Mouse (Mus musculus): ENCODE measurements at regions not wholly inside any gene's neighbourhood (a gene's known extent, or its start where the extent isn't known, plus 50 kb on each side); places are given as distances from the start of the nearest gene placed in this dataset.

DNA sequence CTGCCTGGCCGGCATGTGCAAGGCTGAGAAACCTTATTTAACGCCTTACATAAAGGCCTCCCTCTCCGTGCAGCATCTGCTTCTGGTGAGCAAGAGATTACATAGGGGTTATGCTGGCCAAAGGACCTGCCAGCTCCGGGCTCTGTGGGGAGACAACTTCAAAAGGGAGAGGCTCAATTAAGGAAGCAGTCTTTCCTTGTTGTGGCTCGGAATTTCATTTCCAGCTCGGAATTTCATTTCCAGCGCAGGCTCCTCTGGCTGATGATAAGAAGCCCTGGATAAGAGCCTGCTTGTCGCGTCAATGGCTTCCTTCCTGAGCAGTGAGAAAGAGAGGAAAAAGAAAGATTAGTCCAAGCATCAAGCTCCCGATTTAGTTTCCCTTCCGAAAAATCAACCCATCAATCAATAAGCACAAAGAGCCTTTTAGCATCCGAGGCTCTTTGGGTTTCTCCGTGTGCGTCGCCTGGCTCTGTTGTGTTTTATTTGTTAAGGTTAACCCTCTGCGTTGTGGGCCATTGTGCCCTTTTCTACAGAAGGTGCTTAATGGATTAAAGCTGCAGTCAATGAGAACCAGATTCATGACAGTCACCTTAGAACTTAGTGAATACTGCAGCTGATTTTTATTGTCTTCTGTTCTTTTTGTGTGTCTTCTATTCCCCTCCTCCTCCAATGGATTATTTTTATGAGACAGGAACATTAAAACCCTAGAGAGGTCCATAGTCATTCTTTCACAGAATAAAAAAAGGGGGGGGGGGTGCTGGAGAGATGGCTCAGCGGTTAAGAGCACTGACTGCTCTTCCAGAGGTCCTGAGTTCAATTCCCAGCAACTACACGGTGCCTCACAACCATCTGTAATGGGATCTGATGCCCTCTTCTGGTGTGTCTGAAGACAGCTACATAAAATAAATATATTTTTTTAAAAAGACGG lies 218.3 kb downstream of the Myo1b start:
- DNase-seq = peak; percentile 46

GRCm38 (mm10) chr1:51696471-51696870 lies 218.2 kb upstream of the Nabp1 start:
- DNase-seq = no peak

DNA sequence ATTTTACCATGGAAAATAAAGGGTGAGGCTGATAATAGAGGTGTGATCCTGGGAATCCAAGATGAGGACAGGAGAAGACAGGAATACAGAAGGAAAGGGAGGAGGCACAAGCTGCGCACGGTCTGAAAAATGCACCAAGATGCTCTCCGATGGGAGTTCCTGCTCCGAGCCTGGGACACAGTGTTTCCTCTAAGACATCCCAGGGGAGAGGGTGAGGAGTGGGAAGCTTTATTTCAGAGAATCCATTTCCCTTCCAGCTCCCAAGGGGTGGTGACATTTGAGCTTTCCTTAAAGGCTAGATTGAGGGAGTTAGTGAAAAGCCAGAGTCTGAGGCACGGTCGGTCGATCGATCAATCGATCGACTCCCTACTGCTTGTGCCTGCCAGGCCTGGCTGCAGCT lies 212.7 kb upstream of the Nabp1 start:
- DNase-seq = no peak

DNA sequence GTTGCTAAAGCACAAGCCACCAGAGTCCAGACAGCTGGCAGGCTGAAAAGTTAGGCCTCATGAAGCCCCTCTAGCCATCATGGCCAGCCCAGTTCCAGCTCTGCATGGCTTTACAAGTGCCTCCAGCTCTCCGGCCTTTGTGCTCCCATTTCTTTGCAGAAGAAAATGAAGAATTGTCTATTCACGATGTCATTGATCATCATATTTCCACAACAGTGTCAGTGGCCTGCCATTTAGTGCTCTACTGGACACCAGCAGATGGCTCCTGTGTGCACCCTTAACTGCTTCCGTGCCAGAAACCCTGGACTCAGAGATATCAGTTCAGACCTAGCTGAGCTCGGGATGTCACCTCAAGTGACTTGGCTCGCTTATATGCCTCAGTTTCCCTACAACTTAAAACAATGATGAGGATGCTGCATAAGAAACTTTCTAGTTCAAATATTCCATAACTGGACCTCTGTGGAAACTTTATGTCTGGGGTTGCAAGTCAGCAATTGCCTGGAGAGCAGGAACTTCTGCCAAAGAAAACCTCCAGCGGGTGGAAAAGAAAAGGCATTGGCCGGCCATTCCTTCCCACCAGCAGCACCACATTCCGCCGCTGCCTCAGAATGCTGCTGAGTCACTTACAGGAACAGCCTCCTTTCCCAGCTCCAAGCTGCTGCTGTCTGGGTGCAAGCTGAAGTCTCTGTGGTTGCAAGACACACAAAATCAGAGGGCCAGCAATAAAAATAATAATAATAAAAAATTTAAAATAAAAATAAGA lies 211.4 kb upstream of the Nabp1 start:
- DNase-seq = peak; percentile 67

DNA sequence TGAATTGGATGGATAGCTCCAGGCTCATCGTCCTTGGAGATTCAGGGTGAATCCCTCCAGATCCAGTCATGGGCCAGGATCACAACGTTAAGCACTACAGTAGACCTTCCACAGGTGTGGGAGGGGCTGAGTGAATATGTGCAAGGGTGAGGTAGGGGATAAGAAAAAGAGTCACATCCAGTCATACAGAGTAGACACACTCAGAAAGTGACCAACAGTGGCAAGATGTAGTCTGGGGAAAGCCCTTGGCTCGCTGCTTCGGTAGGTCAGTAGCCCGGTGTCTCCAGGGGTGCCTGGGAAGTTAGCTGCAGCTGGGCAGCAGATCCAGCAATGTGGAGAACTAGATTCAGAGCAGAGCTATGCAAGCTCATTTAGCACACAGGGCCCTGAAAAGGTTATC lies 210.7 kb upstream of the Nabp1 start:
- DNase-seq = no peak

DNA sequence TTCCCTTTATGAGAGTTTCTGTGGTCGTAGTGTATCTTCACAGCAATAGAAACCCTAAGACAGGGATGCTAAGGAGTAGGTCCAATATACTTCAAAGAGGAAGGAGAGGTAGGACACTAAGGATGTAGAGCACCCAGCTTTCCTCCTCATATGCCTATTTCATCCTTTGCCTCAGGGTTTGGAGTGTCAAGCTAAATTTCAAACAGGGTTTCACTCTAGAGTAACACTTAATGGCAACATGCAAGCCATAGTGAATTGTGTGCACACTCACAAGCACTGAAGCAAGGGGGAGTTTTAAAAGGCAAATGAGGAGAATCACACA lies 210.0 kb upstream of the Nabp1 start:
- DNase-seq = no peak

DNA sequence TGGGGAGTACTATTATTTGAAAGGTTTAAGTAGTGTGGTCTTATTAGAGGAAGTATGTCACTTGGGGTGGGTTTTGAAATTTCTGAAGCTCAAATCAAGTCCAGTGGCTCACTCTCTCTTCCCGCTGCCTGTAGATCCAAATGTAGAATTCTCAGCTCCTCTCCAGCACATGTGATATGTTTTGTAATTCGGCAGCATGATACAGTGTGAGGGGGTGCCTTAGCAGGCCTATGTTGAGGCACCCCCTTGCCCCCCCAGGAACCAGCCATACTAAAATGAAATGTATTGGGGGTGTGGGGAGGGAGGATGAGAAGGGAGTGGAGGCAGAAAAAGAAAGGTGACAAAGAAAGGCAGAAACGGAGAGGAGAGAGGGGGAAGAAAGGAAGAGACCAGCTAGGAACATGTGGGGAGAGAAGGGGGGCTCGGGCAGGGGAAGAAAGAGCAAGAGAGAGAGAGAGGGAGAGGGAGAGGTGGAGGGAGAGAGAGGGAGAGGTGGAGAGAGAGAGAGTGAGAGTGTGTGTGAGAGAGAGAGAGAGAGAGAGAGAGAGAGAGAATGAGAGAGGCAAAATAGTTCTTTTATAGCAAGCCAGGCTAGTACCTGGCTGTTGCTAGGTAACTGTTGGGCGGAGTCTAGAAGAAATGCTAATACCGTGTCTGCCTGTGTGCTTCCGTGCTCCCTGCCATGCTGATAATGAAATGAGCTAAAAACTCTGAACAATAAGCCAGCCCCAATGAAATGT lies 209.4 kb upstream of the Nabp1 start:
- DNase-seq = no peak

DNA sequence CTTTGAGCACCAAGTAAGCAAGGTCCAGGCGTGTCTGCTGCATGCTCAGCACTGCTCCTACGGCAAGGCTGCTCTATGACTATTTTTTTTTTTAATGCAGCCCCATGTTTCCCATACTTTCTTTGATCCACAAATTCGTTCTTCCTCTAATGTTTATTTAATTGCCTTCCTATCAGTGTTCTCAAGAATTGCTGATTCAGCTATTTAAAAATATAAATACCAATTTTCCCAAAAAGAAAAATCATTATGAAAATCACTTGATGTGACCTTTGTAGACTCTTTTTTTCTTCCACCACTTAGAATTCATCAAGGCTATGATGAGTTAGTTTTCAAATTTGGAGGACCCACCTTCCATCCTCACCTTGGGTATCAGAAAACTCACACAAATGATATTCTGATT lies 208.5 kb upstream of the Nabp1 start:
- no peak for DNase-seq

DNA sequence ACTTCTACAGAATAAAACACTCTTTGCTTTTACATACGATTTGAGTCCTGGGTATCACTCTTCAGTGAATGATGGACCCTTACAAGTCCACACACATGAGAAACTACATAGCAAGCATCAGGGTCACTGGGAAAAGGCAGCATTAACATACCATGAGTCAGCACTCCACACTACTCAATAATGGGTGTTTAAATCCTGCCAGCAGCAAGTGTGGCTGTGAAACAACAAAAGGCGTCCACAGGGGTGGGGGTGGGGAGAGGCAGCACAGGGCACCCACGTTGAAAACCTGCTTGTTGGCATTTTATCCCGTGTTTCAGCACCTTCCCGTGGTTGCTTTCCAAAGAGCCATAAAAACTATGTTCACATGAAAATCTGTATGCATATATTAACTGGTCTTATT lies 204.0 kb upstream of the Nabp1 start:
- no peak for DNase-seq

- DNase-seq = no peak
Observed at GRCm38 (mm10) chr1:51681872-51682271, 203.6 kb upstream of the Nabp1 start.

- DNase-seq = no peak
Observed at GRCm38 (mm10) chr1:51680725-51681124, 202.5 kb upstream of the Nabp1 start.

- DNase-seq = no peak
Observed at GRCm38 (mm10) chr1:51678290-51678928, 200.2 kb upstream of the Nabp1 start.

DNA sequence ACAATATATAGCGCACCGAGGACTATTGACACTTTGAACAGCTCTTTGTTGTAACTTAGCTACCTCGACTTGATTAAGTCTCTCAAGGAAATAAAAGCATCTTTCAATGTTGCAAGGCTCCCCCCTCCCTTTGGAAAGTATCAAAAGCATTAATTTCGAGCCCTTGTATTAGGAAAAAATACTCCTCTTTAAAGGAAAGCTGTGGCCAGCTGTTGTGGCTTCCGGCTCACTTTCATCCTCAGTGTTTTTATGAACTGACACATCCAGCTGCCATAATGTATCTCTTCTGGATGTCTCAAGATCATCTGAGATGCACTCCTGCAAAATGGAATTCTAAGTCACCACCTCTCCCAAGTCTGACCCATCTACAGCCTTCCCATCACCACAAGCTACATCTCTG lies 199.6 kb upstream of the Nabp1 start:
- no peak for DNase-seq

DNA sequence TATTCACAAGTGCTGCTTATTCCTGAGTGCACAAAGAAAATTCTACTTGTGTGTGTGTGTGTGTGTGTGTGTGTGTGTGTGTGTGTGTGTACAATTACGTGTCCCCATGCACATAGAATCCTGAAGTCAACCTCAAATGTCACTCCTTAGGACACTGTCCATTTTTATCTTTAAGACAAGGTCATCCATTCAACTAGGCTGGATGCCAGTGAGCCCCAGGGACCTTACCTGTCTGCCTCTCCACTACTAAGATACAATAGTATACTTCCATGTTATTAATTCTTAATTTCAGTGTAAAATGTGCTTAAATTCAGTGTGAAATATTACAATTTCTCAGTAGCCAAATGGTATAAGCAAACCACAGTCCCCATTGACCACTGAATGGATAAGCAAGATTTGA lies 193.5 kb upstream of the Nabp1 start:
- no peak for DNase-seq

DNA sequence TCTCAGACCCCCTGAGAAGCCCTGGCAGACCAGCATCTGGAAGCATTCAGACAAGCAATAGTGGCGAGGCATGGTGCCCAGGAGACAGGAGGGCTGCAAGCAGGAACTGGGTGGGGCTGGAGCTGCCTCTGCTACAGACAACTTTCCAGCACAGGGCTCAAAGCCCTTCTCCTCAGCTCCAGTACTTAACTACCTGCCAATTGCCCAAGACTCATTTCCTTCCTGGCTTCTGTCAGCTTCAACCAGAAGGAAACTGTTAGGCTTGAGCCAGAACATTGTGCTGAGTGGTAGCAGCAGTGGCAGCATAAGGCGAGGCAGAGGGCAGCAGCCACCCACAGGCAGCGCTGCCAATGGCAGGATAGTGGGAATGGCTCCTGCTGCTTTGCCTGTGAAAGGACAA lies 193.1 kb upstream of the Nabp1 start:
- no peak for DNase-seq

DNA sequence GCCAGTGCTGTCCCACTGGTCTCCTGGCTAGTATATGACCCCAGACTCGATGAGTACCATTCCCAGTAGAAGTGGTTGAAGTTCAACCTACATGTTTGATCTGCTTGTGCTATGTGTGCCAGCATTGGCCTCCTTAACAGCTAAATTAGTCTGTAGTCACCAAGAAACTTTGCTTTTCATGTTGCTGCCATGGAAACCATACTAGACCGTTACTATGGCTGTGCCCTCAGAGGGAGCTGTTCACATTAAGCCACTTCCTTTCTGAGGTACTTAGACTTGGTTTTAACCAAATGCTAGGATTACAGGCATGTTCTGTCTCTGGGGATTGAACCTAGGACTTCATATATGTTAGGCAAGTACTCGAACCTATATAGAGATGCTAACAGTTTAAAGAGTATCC lies 191.8 kb upstream of the Nabp1 start:
- DNase-seq = no peak

- peak; percentile 24 for DNase-seq
Observed at GRCm38 (mm10) chr1:51668881-51669280, 190.7 kb upstream of the Nabp1 start.

- DNase-seq = no peak
Observed at GRCm38 (mm10) chr1:51660531-51660930, 182.3 kb upstream of the Nabp1 start.

GRCm38 (mm10) chr1:51657203-51657602 lies 179.0 kb upstream of the Nabp1 start:
- DNase-seq = no peak

DNA sequence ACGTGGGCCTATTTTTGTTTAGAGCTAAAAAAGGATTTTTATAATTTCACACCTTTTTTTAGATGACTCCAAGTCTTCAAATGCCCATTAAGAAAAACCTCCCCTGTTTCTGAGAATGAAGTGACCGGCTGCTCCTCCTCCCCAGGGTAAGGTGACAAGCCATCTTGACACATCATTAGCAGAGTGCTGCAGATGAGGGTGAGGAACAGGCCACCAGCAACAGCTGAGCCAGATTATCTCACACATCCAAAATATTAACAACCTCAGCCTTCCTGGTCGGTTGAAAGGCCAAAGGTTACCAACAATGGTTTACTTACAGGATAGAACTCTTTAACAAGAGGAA lies 172.4 kb upstream of the Nabp1 start:
- DNase-seq = no peak

DNA sequence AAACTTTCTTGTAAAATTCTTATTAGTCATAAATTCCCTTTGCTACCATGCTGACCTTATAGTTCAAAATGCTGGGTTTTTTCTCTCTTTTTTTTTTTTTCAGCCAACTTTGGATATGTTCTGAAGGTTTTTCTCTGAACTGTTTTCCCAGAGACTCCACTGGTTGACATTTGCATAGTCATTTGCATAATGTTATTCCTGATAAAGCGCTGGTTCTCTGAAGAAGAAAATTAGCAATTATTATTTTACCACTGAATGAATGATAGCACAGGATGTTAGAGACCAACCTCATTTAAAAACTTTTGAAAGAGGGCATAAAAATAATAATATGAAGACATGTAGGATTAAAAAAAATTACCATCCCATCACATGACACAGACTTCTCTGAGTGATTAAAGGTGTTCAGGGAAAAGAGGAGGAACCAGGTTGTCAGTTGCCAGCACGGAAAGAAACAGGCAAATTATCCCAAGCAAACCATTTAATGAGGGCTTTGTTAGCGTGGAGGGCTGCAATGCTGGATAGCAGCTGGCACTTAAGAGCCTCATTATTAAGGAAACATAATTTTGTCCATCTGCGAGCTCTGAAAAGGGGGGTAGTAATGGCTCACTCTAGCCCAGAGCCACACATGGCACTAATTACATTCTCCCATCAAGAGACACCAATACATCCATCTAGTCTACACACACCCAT lies 171.9 kb upstream of the Nabp1 start:
- DNase-seq = no peak

GRCm38 (mm10) chr1:51647955-51648354 lies 169.7 kb upstream of the Nabp1 start:
- no peak for DNase-seq

Data from heart, postnatal 4 days (tissue).